Mouse (Mus musculus): ENCODE measurements around the gene Sncb. TPM values are rescaled to one million over a fixed set of nuclear protein-coding genes. Genes with fewer than 3 reads are reported as not detected.

The Sncb gene
- polyA plus RNA-seq, 1 experiment from 2014 or later = 0.24 TPM

DNA sequence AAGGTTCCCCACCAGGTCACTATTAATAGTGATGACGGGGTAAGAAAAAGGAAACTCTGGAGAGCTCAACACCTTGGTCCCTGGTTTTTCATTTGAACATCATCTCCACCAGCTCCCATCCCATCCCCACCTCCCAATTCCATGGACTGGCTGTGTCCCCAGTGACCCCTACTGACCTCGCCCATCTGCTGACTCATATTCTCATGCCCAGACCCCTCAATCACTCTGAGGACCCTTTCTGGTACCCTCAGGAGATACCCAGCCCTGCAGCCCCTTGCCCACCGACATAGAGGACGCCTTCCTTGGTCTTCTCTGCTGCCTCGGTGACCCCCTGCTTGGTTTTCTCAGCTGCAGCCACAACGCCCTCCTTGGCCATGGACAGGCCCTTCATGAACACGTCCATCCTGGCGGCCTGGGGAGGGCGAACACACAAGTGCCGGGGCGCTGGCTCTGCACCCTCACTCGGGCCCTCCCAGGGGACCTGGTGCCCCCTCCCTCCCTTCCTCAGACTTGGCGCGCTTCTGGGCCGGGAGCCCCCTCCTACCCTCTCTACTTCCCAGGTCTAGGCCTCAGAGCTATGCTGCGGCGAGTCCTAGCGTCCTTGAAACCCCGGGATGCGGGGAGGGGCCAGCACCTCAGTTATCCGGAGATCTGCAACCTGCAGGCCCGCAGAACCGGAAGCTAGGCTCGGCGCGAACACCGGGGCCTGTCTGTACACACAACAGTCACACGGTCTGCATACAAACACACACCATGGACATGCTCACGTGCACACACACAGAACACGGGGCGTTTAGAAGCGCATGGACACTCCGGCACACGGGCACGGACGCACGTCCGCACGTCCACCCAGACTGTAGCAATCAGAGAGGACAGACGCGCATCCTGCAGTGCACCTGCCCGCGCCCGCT, 859 bp downstream of the Sncb start:
- H3K27me3 ChIP-seq (replicated peaks) = peaks cover 53% of the 10 kb centered on the region
- no peak overlapping the region for H3K27ac ChIP-seq
- H3K4me3 ChIP-seq (replicated peaks) = peak overlapping the region; percentile 30
- H3K4me2 ChIP-seq (replicated peaks) = peak overlapping the region; percentile 61
- 0 out of 2 replicates have a peak, but pooled peaks cover 5% of the 10 kb centered on the region for H3K4me1 ChIP-seq (replicated peaks)
- 0 out of 2 replicates have a peak, but pooled peaks have one; percentile 12 for ATAC-seq
- no peaks in the 10 kb centered on the region for H3K9me3 ChIP-seq
- H3K9ac ChIP-seq = no peak overlapping the region
- 6% methylated on average over 44 of the region's 44 CpGs for WGBS
- H3K36me3 ChIP-seq = no peaks in the 10 kb centered on the region

- ATAC-seq = no peak
- H3K9me3 ChIP-seq = no peaks in the 10 kb centered on the region
- H3K27ac ChIP-seq = no peak overlapping the region
- H3K4me2 ChIP-seq (replicated peaks) = no peak overlapping the region
- no peak overlapping the region for H3K9ac ChIP-seq
- H3K4me3 ChIP-seq (replicated peaks) = no peak overlapping the region
- H3K4me1 ChIP-seq (replicated peaks) = 0 out of 2 replicates have a peak, but pooled peaks cover under 1% of the 10 kb centered on the region
- 78% methylated on average over 7 of the region's 7 CpGs for WGBS
- no peaks in the 10 kb centered on the region for H3K36me3 ChIP-seq
- peaks cover 47% of the 10 kb centered on the region for H3K27me3 ChIP-seq (replicated peaks)
Measured at GRCm38 (mm10) chr13:54760906-54761305, 5.5 kb downstream of the Sncb start.

DNA sequence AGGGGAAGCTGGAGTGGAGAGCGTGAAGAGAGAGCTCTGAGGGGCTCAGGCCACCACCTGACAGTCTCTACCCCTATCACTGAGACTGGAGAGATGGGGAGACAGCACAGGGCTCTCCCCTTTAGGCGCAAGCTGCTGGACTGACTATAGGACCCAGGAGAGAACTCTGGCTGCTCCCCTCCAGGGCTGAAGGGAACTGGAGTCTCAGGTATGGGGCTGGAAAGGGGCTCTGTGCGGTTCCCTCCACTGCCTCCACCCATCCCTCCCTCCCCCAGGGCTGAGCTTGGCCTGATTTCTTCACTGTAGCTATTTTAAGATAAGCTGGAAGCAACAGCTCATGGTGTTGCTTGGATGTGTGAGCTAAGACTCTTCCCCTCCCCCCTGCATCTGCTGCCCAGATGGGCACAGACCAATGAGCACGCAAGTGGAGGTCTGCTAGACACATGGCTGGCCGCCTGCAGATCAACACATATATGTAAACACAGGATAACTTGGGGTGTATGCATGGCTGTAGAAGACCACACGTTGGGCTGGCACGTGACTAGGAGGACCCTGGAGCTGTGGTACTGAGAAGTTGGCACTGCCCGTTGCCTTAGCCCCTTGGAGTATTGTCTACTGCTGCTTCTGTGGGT, 6.1 kb downstream of the Sncb start:
- Histone ChIP-seq H3K4me2 (replicated peaks) (no peak overlapping the region), H3K4me1 (replicated peaks) (no peaks in the 10 kb centered on the region), H3K27ac (no peak overlapping the region), H3K9me3 (no peaks in the 10 kb centered on the region), H3K36me3 (no peaks in the 10 kb centered on the region), H3K27me3 (replicated peaks) (peaks cover 41% of the 10 kb centered on the region), H3K9ac (no peak overlapping the region), H3K4me3 (replicated peaks) (no peak overlapping the region)
- no peak for ATAC-seq
- 63% methylated on average over 8 of the region's 8 CpGs for WGBS

DNA sequence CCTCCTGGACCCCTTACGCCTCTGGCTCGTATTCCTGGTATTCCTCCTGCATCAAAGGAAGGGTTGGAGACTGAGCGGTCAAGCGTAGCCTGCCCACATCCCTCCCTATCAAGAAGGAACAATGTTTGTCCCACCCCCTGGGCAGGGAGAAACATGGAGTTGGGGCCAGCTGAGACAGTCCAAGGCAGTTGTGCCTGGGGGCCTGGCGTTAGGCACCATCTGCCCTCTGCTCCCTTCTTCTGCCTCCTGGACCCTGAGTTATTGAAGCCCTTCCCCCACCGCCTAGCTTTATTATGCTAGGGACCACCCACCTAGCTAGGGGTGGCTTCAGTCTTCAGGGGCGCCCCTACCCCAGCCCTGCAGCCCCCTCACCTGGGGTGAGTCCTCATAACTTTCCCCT, 6.9 kb downstream of the Sncb start:
- no peak overlapping the region for H3K9ac ChIP-seq
- H3K27me3 ChIP-seq (replicated peaks) = peaks cover 36% of the 10 kb centered on the region
- no peak for ATAC-seq
- H3K9me3 ChIP-seq = no peaks in the 10 kb centered on the region
- H3K27ac ChIP-seq = no peak overlapping the region
- WGBS = 20% methylated on average over 7 of the region's 7 CpGs
- H3K36me3 ChIP-seq = no peaks in the 10 kb centered on the region
- H3K4me2 ChIP-seq (replicated peaks) = no peak overlapping the region
- H3K4me1 ChIP-seq (replicated peaks) = no peaks in the 10 kb centered on the region
- H3K4me3 ChIP-seq (replicated peaks) = no peak overlapping the region

GRCm38 (mm10) chr13:54758756-54759470, 7.5 kb downstream of the Sncb start:
- WGBS = 3% methylated on average over 29 of the region's 29 CpGs
- no peaks in the 10 kb centered on the region for H3K9me3 ChIP-seq
- no peaks in the 10 kb centered on the region for H3K36me3 ChIP-seq
- H3K4me2 ChIP-seq (replicated peaks) = peak overlapping the region; percentile 67
- H3K27me3 ChIP-seq (replicated peaks) = peaks cover 32% of the 10 kb centered on the region
- no peak; the same call in 1 of the 2 replicates for ATAC-seq
- H3K27ac ChIP-seq = no peak overlapping the region
- H3K4me1 ChIP-seq (replicated peaks) = no peaks in the 10 kb centered on the region
- H3K9ac ChIP-seq = no peak overlapping the region
- 0 out of 2 replicates have a peak overlapping the region, but pooled peaks have one; percentile 3 for H3K4me3 ChIP-seq (replicated peaks)

- H3K4me2 ChIP-seq (replicated peaks) = peak overlapping the region; percentile 67
- ATAC-seq = peak; percentile 90
- H3K4me3 ChIP-seq (replicated peaks) = peak overlapping the region; percentile 31
- H3K36me3 ChIP-seq = no peaks in the 10 kb centered on the region
- under 1% methylated on average over 43 of the region's 43 CpGs for WGBS
- H3K9ac ChIP-seq = no peak overlapping the region
- H3K9me3 ChIP-seq = no peaks in the 10 kb centered on the region
- no peak overlapping the region for H3K27ac ChIP-seq
- peaks cover 27% of the 10 kb centered on the region for H3K27me3 ChIP-seq (replicated peaks)
- no peaks in the 10 kb centered on the region for H3K4me1 ChIP-seq (replicated peaks)
Measured at GRCm38 (mm10) chr13:54758045-54758755, 8.2 kb downstream of the Sncb start.

DNA sequence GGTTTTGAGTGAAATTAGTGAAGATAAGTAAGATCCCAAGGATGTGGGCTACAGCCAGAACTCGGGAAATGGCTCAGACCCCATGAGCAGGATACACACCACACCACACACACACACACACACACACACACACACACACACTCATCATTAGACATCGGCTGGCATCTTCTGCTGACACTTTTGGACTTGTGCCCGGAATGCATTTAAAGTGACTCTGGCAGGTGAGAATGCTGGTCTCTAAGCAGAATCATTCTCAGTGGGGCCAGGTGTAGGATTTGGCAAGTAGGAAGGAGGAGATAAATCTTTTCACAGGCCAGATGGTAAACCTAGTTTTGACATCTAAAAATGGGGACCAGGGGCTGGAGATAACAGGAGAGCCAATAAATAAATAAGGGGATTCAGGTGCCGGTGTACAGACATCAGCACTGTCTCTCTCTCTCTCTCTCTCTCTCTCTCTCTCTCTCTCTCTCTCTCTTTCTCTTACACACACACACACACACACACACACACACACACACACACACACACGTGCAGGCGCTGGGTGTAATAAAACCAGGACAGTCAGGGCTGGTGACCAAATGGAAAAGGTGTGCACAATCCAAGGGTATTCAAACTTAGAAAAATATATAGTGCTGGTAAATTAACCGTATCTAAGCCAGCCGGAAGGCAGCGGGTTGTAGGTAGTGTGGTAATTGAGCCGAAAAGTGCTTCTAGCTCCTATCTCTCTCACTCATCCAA, 9.1 kb downstream of the Sncb start:
- no peaks in the 10 kb centered on the region for H3K9me3 ChIP-seq
- H3K4me2 ChIP-seq (replicated peaks) = peak overlapping the region; percentile 67
- H3K4me3 ChIP-seq (replicated peaks) = peak overlapping the region; percentile 31; the same call in 1 of the 2 replicates
- H3K9ac ChIP-seq = no peak overlapping the region
- no peaks in the 10 kb centered on the region for H3K36me3 ChIP-seq
- no peak overlapping the region for H3K27ac ChIP-seq
- 51% methylated on average over 10 of the region's 10 CpGs for WGBS
- H3K27me3 ChIP-seq (replicated peaks) = peaks cover 21% of the 10 kb centered on the region
- H3K4me1 ChIP-seq (replicated peaks) = no peaks in the 10 kb centered on the region
- ATAC-seq = no peak

- no peak overlapping the region for H3K27ac ChIP-seq
- no peak overlapping the region for H3K4me3 ChIP-seq (replicated peaks)
- H3K9me3 ChIP-seq = no peaks in the 10 kb centered on the region
- no peak for ATAC-seq
- H3K4me1 ChIP-seq (replicated peaks) = no peaks in the 10 kb centered on the region
- no peaks in the 10 kb centered on the region for H3K36me3 ChIP-seq
- H3K9ac ChIP-seq = no peak overlapping the region
- H3K27me3 ChIP-seq (replicated peaks) = peaks cover 24% of the 10 kb centered on the region
- H3K4me2 ChIP-seq (replicated peaks) = no peak overlapping the region
- WGBS = 87% methylated on average over 8 of the region's 8 CpGs
Measured at GRCm38 (mm10) chr13:54756156-54756712, 10.2 kb downstream of the Sncb start.

GRCm38 (mm10) chr13:54755201-54755830, 11.1 kb downstream of the Sncb start:
- no peak for ATAC-seq
- Histone ChIP-seq H3K27me3 (replicated peaks) (peaks cover 27% of the 10 kb centered on the region), H3K27ac (no peak overlapping the region), H3K4me1 (replicated peaks) (no peaks in the 10 kb centered on the region), H3K36me3 (no peaks in the 10 kb centered on the region), H3K9me3 (no peaks in the 10 kb centered on the region), H3K4me2 (replicated peaks) (no peak overlapping the region), H3K9ac (no peak overlapping the region), H3K4me3 (replicated peaks) (no peak overlapping the region)
- WGBS = 27% methylated on average over 9 of the region's 9 CpGs

- Histone ChIP-seq H3K4me2 (replicated peaks) (no peak overlapping the region), H3K27ac (no peak overlapping the region), H3K4me1 (replicated peaks) (peaks cover 5% of the 10 kb centered on the region), H3K9ac (no peak overlapping the region), H3K9me3 (no peaks in the 10 kb centered on the region), H3K27me3 (replicated peaks) (peaks cover 30% of the 10 kb centered on the region), H3K4me3 (replicated peaks) (no peak overlapping the region), H3K36me3 (no peaks in the 10 kb centered on the region)
- no peak for ATAC-seq
- 38% methylated on average over 12 of the region's 12 CpGs for WGBS
Measured at GRCm38 (mm10) chr13:54754169-54755080, 12.0 kb downstream of the Sncb start.
